Mouse (Mus musculus) neural tube, embryonic 11.5 days (tissue): ENCODE data around the gene Fyb2. TPM values are rescaled to one million over a fixed set of nuclear protein-coding genes. Genes with fewer than 3 reads are reported as not detected.

Source experiments
- ATAC-seq: fragments of 200-750 bp; cut with Nextera tagmentation; 2 replicates; pipeline ENCODE4 v1.8.0; 2017; ENCODE audit warnings: moderate number of reproducible peaks, mild to moderate bottlenecking, moderate TSS enrichment, moderate library complexity; ENCODE audit not compliant: insufficient read depth, low FRiP score, low TSS enrichment
- DNase-seq: peaks from one replicate; pipeline ENCODE4 v3.0.0-alpha.2; 2015; ENCODE audit warnings: low spot score
- H3K27ac ChIP-seq: fragments of 300-500 bp; sonication (generic); 2 replicates; pipeline ENCODE4 v1.5.1; 2014; ENCODE audit warnings: low read depth, mild to moderate bottlenecking, low read length
- H3K27me3 ChIP-seq: fragments of 300-500 bp; sonication (generic); 2 replicates; pipeline ENCODE4 v1.6.1; 2014; ENCODE audit warnings: mild to moderate bottlenecking, low read length, mixed read lengths; ENCODE audit not compliant: control insufficient read depth, insufficient read depth
- H3K36me3 ChIP-seq: fragments of 300-500 bp; sonication (generic); 2 replicates; pipeline ENCODE4 v1.6.1; 2014; ENCODE audit warnings: mild to moderate bottlenecking, low read length, moderate library complexity, mixed read lengths; ENCODE audit not compliant: control insufficient read depth, insufficient read depth
- H3K4me1 ChIP-seq: fragments of 300-500 bp; sonication (generic); 2 replicates; pipeline ENCODE4 v1.6.1; 2014; ENCODE audit warnings: low read length, mixed read lengths; ENCODE audit not compliant: control insufficient read depth, insufficient read depth
- H3K4me2 ChIP-seq: fragments of 300-500 bp; sonication (generic); 2 replicates; pipeline ENCODE4 v1.6.1; 2014; ENCODE audit warnings: low read depth, mild to moderate bottlenecking, moderate library complexity
- H3K4me3 ChIP-seq: fragments of 300-500 bp; sonication (generic); 2 replicates; pipeline ENCODE4 v1.5.1; 2014; ENCODE audit warnings: low read depth, low read length
- H3K9ac ChIP-seq: fragments of 300-500 bp; sonication (generic); 2 replicates; pipeline ENCODE4 v1.6.1; 2014; ENCODE audit warnings: mild to moderate bottlenecking, low read length
- H3K9me3 ChIP-seq: fragments of 300-500 bp; sonication (generic); 2 replicates; pipeline ENCODE4 v1.6.1; 2016; ENCODE audit warnings: low read length; ENCODE audit not compliant: control insufficient read depth
- WGBS: fragments of 180-500 bp; shearing (Covaris S2); extraction: QIAGEN DNeasy Blood & Tissue Kit; methylation state at CpG from one replicate; pipeline ENCODE4 v1.1.7; 2014; 5-methylcytosine and 5-hydroxymethylcytosine counted together
- polyA plus RNA-seq: library from polyadenylated mRNA; unstranded; fragments of >200 nt; fragmentation: Nextera tagmentation; extraction: Ambion mirVana; gene quantifications from 2 replicates; pipeline ENCODE4 v1.2.1, GENCODE M21; 2014

Fyb2 gene
- polyA plus RNA-seq, 1 experiment from 2014 or later, result not detected

DNA sequence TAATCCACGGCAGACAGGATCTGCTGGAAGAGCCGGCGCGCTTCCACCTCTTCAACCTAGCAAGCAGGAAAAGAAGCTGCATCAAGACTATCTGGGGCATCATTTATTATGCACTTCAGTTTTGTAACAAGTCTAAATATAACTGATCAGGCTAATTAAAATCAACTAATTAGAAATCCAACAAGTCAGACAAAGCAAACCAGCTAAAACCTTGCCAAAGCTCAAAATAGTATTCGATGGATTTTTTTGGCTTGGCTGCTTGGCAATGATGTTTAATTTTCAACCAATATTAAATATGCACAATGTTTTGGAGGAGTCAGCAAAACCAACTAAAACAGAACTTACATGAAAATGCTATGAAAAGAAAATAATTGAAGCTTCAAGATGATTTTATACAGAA lies 138.0 kb downstream of the Fyb2 start:
- H3K4me3 ChIP-seq, result no peak overlapping the region
- H3K9ac ChIP-seq, result no peak overlapping the region
- ATAC-seq (no peak), DNase-seq (no peak)
- no peaks in the 10 kb centered on the region for H3K4me1 ChIP-seq
- H3K9me3 ChIP-seq, result no peaks in the 10 kb centered on the region
- H3K4me2 ChIP-seq, result no peak overlapping the region
- H3K27me3 ChIP-seq, result no peaks in the 10 kb centered on the region
- WGBS, result 95% methylated on average over 5 of the region's 5 CpGs
- no peak overlapping the region for H3K27ac ChIP-seq
- no peaks in the 10 kb centered on the region for H3K36me3 ChIP-seq

Other genes with a start within 250 kb of the Fyb2 start
- gene C8b, start 147.1 kb upstream of the Fyb2 start, polyA plus RNA-seq, result 0.13 TPM in 1 of 2 replicates, not detected in the other
- not detected in 2 replicates for gene Gm17662, start 56.1 kb upstream of the Fyb2 start, polyA plus RNA-seq
- gene C8a, start 37.1 kb upstream of the Fyb2 start, polyA plus RNA-seq, result 0.11 TPM in 1 of 2 replicates, not detected in the other
- gene Prkaa2, start 196.4 kb downstream of the Fyb2 start, polyA plus RNA-seq, result 5.0 and 5.7 TPM in 2 replicates
- gene Plpp3, start 243.9 kb downstream of the Fyb2 start, polyA plus RNA-seq, result 48.3 and 48.9 TPM in 2 replicates